Mouse (Mus musculus): ENCODE data around the gene Myo3b.

DNA sequence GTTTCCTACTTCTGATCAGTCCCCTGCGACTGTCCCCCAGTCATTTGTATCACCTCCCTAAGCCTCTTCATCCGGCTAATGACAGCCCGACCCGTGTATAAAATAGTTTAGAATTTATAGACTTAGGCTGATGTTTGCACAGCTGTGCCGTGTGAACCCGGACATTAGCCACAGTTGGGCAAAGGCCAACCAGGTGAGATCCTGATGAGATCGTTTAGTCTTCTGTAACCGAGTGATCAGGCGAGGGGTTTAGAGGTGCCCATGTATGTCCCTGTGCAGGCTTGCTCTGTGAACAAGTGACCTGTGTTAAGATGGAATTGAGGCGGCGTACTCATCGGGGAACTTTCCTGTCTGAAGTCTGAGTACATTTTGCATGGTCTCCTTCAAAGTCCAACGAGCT lies 373.4 kb downstream of the Myo3b start:
- no peak for TF ChIP-seq GATA1 (IDR thresholded peaks at IDR 0.05; ENCODE audit: borderline replicate concordance, low read length)
- no peak for TF ChIP-seq FLI1 (IDR thresholded peaks at IDR 0.05; ENCODE audit: low read length)

All from megakaryocyte, embryonic 14.5 days (primary cell).